In the genomic region with DNA sequence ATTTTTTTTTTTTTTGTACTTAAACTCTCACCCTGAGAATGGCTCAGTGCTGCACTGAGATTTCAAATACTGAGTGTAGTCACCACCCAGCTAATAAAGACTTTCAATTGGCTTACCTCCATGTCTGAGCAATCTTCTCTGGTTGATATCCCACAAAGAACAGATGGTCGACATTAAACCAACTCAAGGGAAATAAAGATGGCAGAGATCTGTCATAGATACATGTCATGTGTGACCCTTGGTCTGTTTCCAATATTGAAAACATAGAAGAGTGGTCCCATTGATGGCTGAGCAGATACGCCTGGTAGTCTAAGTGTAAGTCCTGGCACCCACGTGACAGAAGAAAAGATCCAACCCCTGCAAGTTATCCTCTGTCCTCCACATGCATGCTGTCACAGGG, we compare ENCODE assay signal across 23 mouse cellular contexts.
"Had no signal": no experiment of that assay in that cellular context is flagged by ENCODE, and none has a peak within 500 bp of the region (broad histone marks: within the 10 kb centered on the region; RNA-seq: fewer than 3 reads in every experiment).

No protein-coding gene starts in this region.

- H3K9ac ChIP-seq: kidney, embryonic 15.5 days; limb, embryonic 13.5 days; liver, embryonic 12.5 days; liver, embryonic 15.5 days; lung, embryonic 15.5 days; midbrain, embryonic 12.5 days; midbrain, embryonic 15.5 days; neural tube, embryonic 12.5 days had no signal

- H3K4me2 ChIP-seq: liver, embryonic 12.5 days; liver, embryonic 15.5 days; lung, embryonic 15.5 days had no signal

- H3K4me1 ChIP-seq: limb, embryonic 13.5 days; liver, embryonic 12.5 days; liver, embryonic 15.5 days; lung, embryonic 15.5 days; megakaryocyte, embryonic 14.5 days; neural tube, embryonic 12.5 days had no signal

- H3K27me3 ChIP-seq: kidney, embryonic 15.5 days; limb, embryonic 13.5 days; liver, embryonic 12.5 days; liver, embryonic 15.5 days; lung, embryonic 15.5 days; megakaryocyte, embryonic 14.5 days; midbrain, embryonic 12.5 days; midbrain, embryonic 15.5 days; neural tube, embryonic 12.5 days had no signal

- ATAC-seq: liver, embryonic 12.5 days had no signal

- H3K9me3 ChIP-seq: kidney, embryonic 15.5 days; limb, embryonic 10.5 days; limb, embryonic 13.5 days; liver, embryonic 12.5 days; liver, embryonic 15.5 days; lung, embryonic 15.5 days; midbrain, embryonic 12.5 days; midbrain, embryonic 15.5 days; neural tube, embryonic 12.5 days had no signal

- DNase-seq: kidney, adult 11 months; kidney, adult 8-10 months; layer of hippocampus, adult 9-11 months; liver; lung, adult 18-20 months; lung, postnatal 36 days; right cerebral cortex, adult 18-20 months; right cerebral cortex, postnatal 14 days; right cerebral cortex, postnatal 4 days; thymus, adult 2 months; thymus, postnatal 14 days; thymus, postnatal 4 days had no signal

- H3K27ac ChIP-seq: kidney, embryonic 15.5 days; limb, embryonic 10.5 days; limb, embryonic 13.5 days; liver, embryonic 12.5 days; liver, embryonic 15.5 days; lung, embryonic 15.5 days; midbrain, embryonic 12.5 days; midbrain, embryonic 15.5 days; neural tube, embryonic 12.5 days; stomach, postnatal 0 days had no signal

- H3K36me3 ChIP-seq: kidney, embryonic 15.5 days; limb, embryonic 10.5 days; limb, embryonic 13.5 days; liver, embryonic 12.5 days; liver, embryonic 15.5 days; lung, embryonic 15.5 days; midbrain, embryonic 12.5 days; midbrain, embryonic 15.5 days; neural tube, embryonic 12.5 days had no signal

- H3K4me3 ChIP-seq: kidney, embryonic 15.5 days; limb, embryonic 13.5 days; liver, embryonic 12.5 days; liver, embryonic 15.5 days; lung, embryonic 15.5 days; megakaryocyte, embryonic 14.5 days; midbrain, embryonic 12.5 days; midbrain, embryonic 15.5 days; neural tube, embryonic 12.5 days had no signal
